Mouse (Mus musculus): ENCODE data around the gene Tank. TPM values are rescaled to one million over a fixed set of nuclear protein-coding genes. Genes with fewer than 3 reads are reported as not detected.
A peak's percentile ranks its signal among the peaks of the same experiment; 100 is the strongest.

Gene Tank
- total RNA-seq, 4 experiments from 2014 or later: 23.5 to 30.1 (median 25.9) TPM

DNA sequence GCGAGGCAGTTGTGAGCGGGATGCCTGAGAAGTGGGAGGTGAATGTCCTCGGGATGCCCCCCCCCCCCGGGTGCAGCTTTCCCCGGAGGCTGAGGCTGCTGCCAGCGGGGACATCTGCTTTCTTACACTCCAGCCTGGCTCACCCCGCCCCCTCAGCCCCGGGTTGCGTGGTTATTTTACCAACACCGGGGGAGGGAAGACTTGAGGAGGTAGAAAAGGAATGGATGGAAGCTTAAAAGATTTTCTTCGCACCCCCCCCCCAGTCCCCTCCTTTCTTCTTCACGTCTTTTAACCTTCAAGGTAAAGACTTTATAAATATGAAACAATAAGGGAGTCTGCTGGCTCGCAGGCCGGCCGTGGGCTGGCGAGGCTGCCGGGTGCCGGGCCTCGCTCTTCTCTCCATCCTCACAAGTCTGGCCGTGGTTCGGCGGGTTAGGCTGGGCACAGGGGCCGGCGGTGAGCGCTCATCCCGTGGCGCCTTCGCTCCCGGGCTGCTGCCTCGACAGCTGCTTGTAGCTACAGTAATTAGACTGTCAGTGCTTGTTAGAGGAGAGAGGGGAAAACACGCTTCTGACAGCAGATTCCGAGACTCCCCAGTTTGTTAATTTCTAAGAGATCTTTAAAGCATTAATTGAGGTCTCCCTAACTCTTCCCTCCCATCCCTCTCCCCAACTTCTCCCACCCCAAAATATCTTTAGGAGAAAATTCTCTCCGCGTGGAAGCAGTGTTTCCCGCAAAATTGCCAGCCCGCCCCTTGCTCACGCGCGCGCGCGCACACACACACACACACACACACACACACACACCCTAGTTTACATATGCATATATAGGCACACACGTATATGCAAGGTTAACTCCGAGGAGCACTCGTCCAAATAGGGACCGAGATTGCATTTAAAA lies 77.2 kb downstream of the Tank start:
- DNase-seq (ENCODE audit: low spot score in 2 of 2): peak; percentile 57 to 71

DNA sequence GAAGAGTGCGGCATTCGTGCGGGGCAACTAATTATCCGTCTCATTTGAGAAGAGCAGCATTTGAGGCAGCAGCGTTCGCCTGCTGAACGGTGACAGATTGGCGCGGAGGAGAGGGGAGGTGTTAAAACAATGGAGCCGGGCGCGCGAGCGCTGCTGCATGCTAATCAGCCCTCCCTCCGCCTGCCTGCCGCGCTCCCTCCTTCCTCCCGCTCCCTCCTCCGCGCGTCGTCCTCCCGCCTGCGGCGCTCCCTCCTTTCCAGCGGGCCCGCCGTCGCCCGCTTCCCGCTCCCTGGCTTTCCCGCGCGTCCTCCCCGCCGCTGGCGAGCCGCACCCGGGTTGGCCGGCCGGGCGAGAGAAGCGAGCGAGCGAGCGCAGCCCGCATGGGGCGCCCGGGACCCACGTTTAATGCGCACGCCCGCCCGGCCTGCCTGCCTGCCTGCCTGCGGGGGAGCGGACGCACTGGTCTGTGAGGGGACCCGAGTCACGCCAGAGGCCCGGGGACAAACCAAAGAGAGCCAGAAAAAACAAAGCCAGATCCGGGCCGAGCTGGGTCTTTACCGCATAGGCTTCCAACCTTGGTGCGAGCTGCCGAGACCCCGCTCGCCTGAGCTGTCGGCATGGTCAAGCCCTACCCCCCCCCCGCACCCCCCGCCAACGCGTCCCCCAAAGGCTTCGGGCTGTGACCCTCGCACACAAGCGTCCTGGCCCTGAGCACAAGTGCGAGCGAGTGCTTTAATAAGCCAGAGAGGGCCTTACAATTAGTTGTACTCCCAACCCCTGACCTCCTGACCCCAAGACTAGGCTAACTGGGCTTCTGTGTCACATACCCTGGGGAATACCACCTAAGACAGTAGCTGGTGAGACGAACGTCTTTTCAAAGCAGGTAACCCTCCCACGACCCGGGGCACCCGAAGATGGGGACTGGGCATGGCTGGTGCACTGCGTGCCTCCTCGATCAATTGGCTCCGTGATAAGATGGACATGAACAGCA lies 78.3 kb downstream of the Tank start:
- peak; percentile 86 to 91 for DNase-seq (ENCODE audit: low spot score in 2 of 2)

DNA sequence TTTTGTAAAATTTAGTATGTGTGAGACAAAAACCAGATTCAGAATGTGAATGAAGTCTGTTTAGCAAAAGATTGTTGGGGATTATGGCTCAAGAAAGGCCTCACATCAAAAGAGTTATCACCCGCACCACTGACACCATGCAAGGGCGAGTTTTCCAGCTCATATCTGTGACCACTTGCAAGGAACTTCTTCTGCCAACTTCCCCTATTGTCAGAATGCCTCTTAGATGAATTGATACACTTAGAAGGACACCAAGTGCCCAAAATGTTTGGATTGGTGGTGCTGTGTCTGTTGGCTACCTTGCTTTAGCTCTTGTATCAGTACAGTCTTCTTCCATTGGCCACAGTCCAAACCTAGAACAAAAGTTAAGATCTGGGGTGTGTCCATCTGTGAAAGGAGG lies 80.9 kb downstream of the Tank start:
- no peak for DNase-seq (ENCODE audit: low spot score in 2 of 2)

DNA sequence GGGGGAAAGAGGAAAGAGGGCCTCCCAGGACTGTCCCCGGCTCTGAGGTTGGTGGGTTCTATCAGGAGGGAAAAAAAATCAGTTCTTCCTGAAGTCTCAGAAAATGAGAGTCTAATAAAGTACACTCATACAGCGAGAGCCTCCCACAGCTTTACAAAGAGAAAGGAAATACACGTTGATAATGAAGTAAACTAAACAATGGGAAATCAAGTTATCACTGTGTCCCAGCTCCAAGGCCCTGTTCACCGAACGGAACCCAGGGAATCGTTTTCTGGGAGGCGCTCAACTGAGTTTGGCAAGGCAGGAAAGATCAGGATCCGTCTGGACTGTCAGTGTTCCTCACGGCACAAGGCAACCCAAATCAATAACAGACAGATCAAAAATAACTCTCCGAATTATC lies 84.4 kb downstream of the Tank start:
- DNase-seq (ENCODE audit: low spot score in 2 of 2): no peak

DNA sequence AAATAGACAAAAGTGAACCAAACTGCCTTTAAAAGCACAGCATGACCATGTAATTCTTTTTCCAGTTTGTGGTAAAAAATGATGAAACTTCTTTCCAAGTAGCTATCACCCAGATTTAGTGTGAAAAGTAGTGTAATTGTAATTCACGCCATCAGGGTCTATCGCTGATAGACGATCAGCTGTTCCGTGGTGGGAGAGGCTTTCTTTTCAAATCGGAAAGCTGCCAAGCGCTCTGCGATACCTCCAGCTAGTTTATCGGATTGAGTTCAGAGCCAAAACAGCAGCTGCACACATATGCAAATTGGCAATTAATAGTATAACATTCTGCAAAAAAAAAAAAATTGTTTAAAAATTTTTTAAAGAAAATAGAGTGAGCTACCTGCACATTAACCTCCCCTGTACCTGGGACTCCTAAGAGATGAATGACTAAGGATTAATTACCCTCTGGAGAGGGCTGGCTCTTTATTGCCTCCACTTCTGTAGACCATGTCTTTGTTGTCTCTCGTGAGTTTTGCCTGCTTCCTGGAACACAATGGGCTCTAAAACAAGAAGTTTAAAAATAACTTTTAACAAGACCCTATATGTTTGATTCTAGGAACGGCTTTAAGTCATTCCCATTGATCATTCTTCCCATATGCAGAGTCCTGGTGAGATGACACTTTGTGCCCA lies 85.3 kb downstream of the Tank start:
- DNase-seq (ENCODE audit: low spot score in 2 of 2): no peak

DNA sequence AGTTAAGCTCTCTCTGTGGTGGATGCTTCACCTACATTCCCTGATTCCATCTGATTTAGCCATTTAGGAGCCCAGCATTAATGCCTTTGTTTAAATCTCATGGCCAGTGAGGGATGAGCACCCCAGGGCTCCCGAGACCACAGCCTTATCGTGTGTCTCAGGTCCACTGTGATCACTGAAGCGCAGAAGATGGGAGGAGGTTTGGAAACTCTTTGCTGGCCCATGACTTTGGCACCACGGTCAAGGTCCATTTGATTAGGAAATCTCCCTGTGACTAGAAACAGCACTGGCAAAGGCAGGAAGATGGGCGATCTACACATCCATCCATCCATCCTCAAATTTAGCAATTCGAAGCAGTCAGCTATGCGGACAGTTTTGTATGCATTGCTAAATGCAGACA lies 89.0 kb downstream of the Tank start:
- DNase-seq (ENCODE audit: low spot score in 2 of 2): no peak

DNA sequence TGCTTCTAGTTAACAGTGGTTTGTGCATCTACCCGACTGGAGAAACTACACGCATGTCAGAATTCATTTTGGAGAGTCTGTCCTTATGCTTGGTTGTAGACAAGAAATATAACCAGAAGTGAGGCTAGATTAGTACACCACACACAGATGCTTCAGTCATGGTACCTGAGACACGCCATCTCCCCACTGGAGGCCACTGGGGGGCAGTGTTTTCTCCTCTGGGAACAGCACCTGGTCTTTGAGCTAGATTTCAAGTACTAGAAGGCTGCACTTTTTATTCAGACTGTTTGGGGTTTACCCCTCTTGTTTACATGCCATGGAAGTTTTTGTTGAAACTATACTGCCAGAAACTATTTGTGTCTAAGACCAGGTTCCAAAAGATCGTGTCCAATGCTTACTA lies 89.9 kb downstream of the Tank start:
- DNase-seq (ENCODE audit: low spot score in 2 of 2): peak in 1 of 2 experiments; percentile 50

DNA sequence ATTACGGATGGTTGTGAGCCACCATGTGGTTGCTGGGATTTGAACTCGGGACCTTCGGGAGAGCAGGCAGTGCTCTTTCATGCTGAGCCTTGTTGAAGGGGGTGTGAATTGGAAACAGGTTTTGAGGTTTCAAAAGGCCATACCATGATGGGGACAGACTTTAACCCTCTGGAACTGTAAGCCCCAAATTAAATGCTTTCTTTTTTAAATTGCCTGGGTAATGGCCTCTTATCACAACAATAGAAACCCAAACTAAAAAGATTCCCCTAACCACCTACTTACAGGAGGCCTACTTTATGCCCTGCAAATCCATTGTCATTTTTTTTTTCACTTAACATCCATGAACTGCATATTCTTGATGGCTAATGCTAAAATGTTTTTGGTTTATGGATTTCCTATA lies 96.2 kb downstream of the Tank start:
- DNase-seq (ENCODE audit: low spot score in 2 of 2): no peak

DNA sequence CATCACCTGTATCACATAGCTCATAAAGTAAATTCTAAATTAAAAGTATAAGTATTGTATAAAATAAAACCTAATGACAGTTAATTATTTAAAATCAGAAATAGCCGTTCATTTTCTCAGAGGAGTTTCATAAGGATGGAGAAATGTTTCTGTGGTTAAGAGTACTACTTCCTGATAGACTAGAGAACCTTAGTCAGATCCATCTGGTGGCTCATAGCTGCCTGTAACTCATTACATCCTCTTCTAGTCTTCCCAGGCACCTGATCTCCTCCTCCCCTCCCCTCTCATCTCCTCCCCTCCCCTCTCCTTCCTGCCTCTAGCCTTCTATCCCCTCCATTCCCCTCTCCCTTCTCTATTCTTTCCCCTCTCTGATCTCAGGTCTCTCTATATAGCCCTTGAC lies 103.2 kb downstream of the Tank start:
- DNase-seq (ENCODE audit: low spot score in 2 of 2): no peak

DNA sequence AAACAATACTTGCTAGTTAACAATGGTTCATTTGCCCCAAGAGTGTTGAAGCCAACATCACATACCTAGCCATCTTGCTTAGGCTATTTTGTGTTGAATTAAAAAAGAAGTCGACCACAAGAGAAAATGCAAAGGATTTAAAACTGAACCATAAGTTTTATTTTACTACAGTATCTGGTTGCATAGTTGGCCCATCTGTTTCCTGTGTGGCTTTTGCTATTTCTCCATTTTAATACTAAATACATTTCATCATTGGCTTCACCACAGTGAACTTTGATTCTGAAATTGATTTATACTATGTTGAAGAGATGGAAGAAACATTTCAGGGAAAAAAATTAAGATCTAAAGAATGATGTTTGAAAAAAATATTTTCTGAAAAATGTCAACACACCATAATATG lies 108.1 kb downstream of the Tank start:
- DNase-seq (ENCODE audit: low spot score in 2 of 2): no peak

DNA sequence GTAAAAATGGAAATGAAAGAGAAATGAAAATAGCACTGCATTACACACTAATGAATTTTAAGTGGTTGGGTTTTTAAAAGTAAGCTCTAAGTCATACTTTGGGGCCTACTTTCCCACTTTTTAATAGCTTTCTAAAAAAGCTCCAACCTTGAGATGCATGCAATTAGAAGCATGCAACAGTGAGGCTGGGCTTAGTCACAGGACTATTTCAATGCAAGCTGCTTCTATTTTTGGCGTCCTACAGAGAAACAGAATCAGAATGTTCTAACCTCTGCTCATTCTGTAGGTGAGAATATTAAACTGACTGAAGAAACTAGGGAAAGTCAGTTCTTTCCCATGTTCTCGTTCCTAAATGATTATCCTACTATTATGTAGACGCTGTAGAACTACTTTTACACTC lies 110.7 kb downstream of the Tank start:
- DNase-seq (ENCODE audit: low spot score in 2 of 2): no peak

Other genes starting within 250 kb of the Tank start
- 100 to 1,000 TPM; 108 to 117 (median 111) TPM for gene Psmd14, start 133.1 kb downstream of the Tank start, total RNA-seq (2022)
- 10 to 100 TPM; 34.9 to 53.8 (median 42.1) TPM for gene Tbr1, start 224.3 kb downstream of the Tank start, total RNA-seq (2022)

All from layer of hippocampus, adult 8-10 months (tissue).